Mouse (Mus musculus) MEL (cell line): ENCODE data around the gene Lcorl. TPM values are rescaled to one million over a fixed set of nuclear protein-coding genes. Genes with fewer than 3 reads are reported as not detected.

Experiments
- DNase-seq: peaks from one replicate; pipeline ENCODE4 v3.0.0; 2011; ENCODE audit warnings: low read depth, low spot score
- H3K27ac ChIP-seq: 2 replicates; pipeline ENCODE4 v1.5.1; 2012; ENCODE audit warnings: low read depth, mild to moderate bottlenecking, control low read depth, low read length, moderate library complexity; ENCODE audit not compliant: control insufficient read depth
- H3K27me3 ChIP-seq, 2 experiments: fragments of 150-350 bp in 1 of 2; sonication (generic) in 1 of 2; 2 replicates each; pipeline ENCODE4 v1.6.1; 2012; ENCODE audit warnings: low read length in 2 of 2, mild to moderate bottlenecking in 2 of 2, improper control_type of control experiment in 1 of 2, moderate library complexity in 1 of 2; ENCODE audit not compliant: insufficient read depth in 2 of 2, control insufficient read depth in 1 of 2
- H3K36me3 ChIP-seq, 2 experiments: 2 replicates each; pipeline ENCODE4 v1.6.1; 2012 to 2014; ENCODE audit warnings: low read length in 2 of 2, improper control_type of control experiment in 1 of 2, inconsistent platforms in 1 of 2, mild to moderate bottlenecking in 1 of 2; ENCODE audit not compliant: insufficient read depth in 2 of 2, control insufficient read depth in 1 of 2
- H3K4me1 ChIP-seq, 2 experiments: fragments of 150-350 bp in 1 of 2; sonication (generic) in 1 of 2; 2 replicates each; pipeline ENCODE4 v1.6.1; 2012; ENCODE audit warnings: low read length in 2 of 2, improper control_type of control experiment in 1 of 2, mild to moderate bottlenecking in 1 of 2; ENCODE audit not compliant: insufficient read depth in 2 of 2, control insufficient read depth in 1 of 2
- H3K4me3 ChIP-seq, 2 experiments: fragments of 150-350 bp in 1 of 2; sonication (generic) in 1 of 2; 2 replicates each; pipeline ENCODE4 v1.5.1; 2012; ENCODE audit warnings: low read depth in 2 of 2, low read length in 2 of 2, mild to moderate bottlenecking in 2 of 2, moderate library complexity in 2 of 2, control low read depth in 1 of 2, improper control_type of control experiment in 1 of 2; ENCODE audit not compliant: control insufficient read depth in 1 of 2, insufficient read depth in 1 of 2
- H3K79me2 ChIP-seq: 2 replicates; pipeline ENCODE4 v1.6.1; 2012; ENCODE audit warnings: mild to moderate bottlenecking, low read length, moderate library complexity; ENCODE audit not compliant: control insufficient read depth, poor library complexity, insufficient read depth
- H3K9ac ChIP-seq: 2 replicates; pipeline ENCODE4 v1.6.1; 2012; ENCODE audit warnings: low read depth, mild to moderate bottlenecking, control low read depth, low read length, moderate library complexity; ENCODE audit not compliant: control insufficient read depth, poor library complexity, severe bottlenecking
- H3K9me3 ChIP-seq: fragments of 150-350 bp; sonication (generic); replicated peaks from 2 replicates; pipeline ENCODE4 v1.6.1; 2012; ENCODE audit warnings: mild to moderate bottlenecking, low read length, improper control_type of control experiment, moderate library complexity; ENCODE audit not compliant: insufficient read depth
- E2F4 ChIP-seq: IDR thresholded peaks from 2 replicates; pipeline ENCODE4 v1.6.1; 2011; ENCODE audit warnings: low read depth, low read length, improper control_type of control experiment, borderline replicate concordance
- EP300 ChIP-seq, 2 experiments: IDR thresholded peaks; 2 replicates each; pipeline ENCODE4 v1.6.1; 2011; ENCODE audit warnings: improper control_type of control experiment in 2 of 2, low read length in 2 of 2, low read depth in 1 of 2, mild to moderate bottlenecking in 1 of 2
- ETS1 ChIP-seq: IDR thresholded peaks from 2 replicates; pipeline ENCODE4 v1.6.1; 2012; ENCODE audit warnings: low read depth, mild to moderate bottlenecking, inconsistent platforms, low read length, improper control_type of control experiment, moderate library complexity
- GATA1 ChIP-seq: IDR thresholded peaks from 2 replicates; pipeline ENCODE4 v1.6.1; 2011; ENCODE audit warnings: low read depth, low read length, improper control_type of control experiment
- JUND ChIP-seq: IDR thresholded peaks from 2 replicates; pipeline ENCODE4 v1.6.1; 2011; ENCODE audit warnings: low read depth, mild to moderate bottlenecking, improper control_type of control experiment, low read length
- KAT2A ChIP-seq: conservative IDR thresholded peaks from 2 replicates; pipeline ENCODE4 v1.6.1; 2012; ENCODE audit warnings: low read depth, low read length, improper control_type of control experiment, inconsistent platforms
- MAX ChIP-seq: IDR thresholded peaks from 2 replicates; pipeline ENCODE4 v1.6.1; 2011; ENCODE audit warnings: low read length, improper control_type of control experiment
- MEF2A ChIP-seq: IDR thresholded peaks from 2 replicates; pipeline ENCODE4 v1.6.1; 2014; ENCODE audit warnings: low read depth, mild to moderate bottlenecking, inconsistent platforms, low read length, improper control_type of control experiment; ENCODE audit not compliant: poor library complexity, insufficient replicate concordance, severe bottlenecking; ENCODE audit errors: extremely low read depth
- MXI1 ChIP-seq: IDR thresholded peaks from 2 replicates; pipeline ENCODE4 v1.6.1; 2011; ENCODE audit warnings: mild to moderate bottlenecking, low read depth, low read length, improper control_type of control experiment
- MYC ChIP-seq: IDR thresholded peaks from 2 replicates; pipeline ENCODE4 v1.6.1; 2011; ENCODE audit warnings: low read depth, mild to moderate bottlenecking, low read length, improper control_type of control experiment, moderate library complexity
- POLR2A ChIP-seq, 2 experiments: IDR thresholded peaks; 2 replicates each; pipeline ENCODE4 v1.6.1; 2011 to 2012; ENCODE audit warnings: low read length in 2 of 2, mild to moderate bottlenecking in 2 of 2, control low read depth in 1 of 2, improper control_type of control experiment in 1 of 2, low read depth in 1 of 2, moderate library complexity in 1 of 2; ENCODE audit not compliant: control insufficient read depth in 1 of 2, insufficient read depth in 1 of 2, poor library complexity in 1 of 2
- RCOR1 ChIP-seq: IDR thresholded peaks from 2 replicates; pipeline ENCODE4 v1.6.1; 2012; ENCODE audit warnings: low read depth, mild to moderate bottlenecking, inconsistent platforms, low read length, improper control_type of control experiment
- SIN3A ChIP-seq: IDR thresholded peaks from 2 replicates; pipeline ENCODE4 v1.6.1; 2012; ENCODE audit warnings: low read length, improper control_type of control experiment, inconsistent platforms
- ZMIZ1 ChIP-seq: IDR thresholded peaks from 2 replicates; pipeline ENCODE4 v1.6.1; 2012; ENCODE audit warnings: low read depth, mild to moderate bottlenecking, inconsistent platforms, low read length, improper control_type of control experiment, moderate library complexity
- ZNF384 ChIP-seq: IDR thresholded peaks from 2 replicates; pipeline ENCODE4 v1.6.1; 2012; ENCODE audit warnings: low read depth, mild to moderate bottlenecking, inconsistent platforms, low read length, improper control_type of control experiment
- polyA plus RNA-seq, 2 experiments: library from polyadenylated mRNA; stranded (reverse) in 1 of 2; unstranded in 1 of 2; fragments of >175 nt in 1 of 2; fragments of >200 nt in 1 of 2; gene quantifications; 2 replicates each; pipeline versions ENCODE4 v1.2.1 to v1.2.4; 2012; ENCODE audit warnings: low replicate concordance in 2 of 2, low read depth in 1 of 2; ENCODE audit not compliant: insufficient read length in 2 of 2, insufficient read depth in 1 of 2, missing spikeins in 1 of 2
- total RNA-seq: library from RNA; depleted of rRNA; stranded (reverse); fragments of 300-350 nt; gene quantifications from 2 replicates; pipeline ENCODE4 v1.2.3, GENCODE M21; 2012

Lcorl gene
- total and polyA plus RNA-seq, 3 experiments: 10.1 to 10.6 TPM; not detected in 1

DNA sequence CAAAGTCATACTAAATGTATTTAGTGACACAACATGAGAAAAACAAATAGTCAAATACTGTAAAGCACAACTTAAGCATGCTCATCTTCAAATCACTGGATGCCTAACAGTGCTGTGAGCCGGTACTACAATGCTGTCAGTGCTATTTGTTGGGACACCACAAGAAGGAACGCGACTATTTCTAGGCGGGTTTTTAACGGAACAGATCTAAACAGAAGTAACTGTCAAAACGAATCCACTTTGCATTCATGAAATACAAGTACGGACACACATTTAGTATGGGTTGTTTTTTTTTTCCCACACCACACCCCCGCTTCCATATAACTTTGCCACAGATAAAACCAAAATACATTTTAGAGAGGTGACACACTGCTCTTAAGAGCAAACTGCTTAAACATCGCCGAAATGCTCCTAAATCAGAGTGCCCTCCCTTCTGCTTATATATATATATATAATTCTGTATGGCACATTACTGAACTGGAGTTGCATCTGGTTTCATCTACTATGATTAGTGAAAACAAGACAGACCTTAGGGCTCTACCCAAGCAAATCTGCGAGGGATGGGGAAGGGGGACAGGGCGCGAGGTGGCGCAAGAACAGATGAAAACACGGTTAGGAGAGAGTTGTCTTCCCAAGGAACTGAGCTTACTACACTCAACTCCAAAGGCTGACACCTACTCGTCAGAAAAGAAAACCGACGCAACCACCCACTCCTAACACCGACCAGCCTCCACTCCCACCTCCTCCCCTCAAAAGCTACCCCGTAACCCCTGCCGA, 1.7 kb downstream of the Lcorl start (continued):
- TF ChIP-seq GATA1 (no peak), KAT2A (no peak), JUND (no peak), MYC (no peak)

DNA sequence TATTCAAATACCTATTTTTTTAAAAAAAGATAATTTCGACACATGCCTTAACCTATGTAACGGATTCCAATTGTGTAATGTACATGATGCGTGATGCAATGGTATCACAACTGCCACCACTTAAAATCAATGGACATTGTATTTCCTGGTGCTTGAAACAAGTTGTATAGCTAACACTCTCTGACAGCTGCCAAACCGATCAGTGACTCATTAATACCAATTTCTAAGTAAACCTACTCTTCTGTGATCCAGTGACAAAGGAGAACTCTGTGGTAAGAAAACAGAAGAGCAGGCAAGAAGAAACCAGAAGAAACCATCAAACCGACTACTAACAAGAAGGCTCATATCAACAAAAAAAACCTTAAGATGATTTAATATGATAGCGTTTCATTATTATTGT, 12.7 kb downstream of the Lcorl start:
- Histone ChIP-seq H3K79me2 (peaks cover 32% of the 10 kb centered on the region), H3K9ac (peak overlapping the region; percentile 9; the same call in 1 of the 2 replicates), H3K27me3 (no peaks in the 10 kb centered on the region), H3K9me3 (no peaks in the 10 kb centered on the region)
- TF ChIP-seq MAX (no peak), RCOR1 (peak; percentile 34; the same call in 1 of the 2 replicates), ETS1 (peak; percentile 67), MXI1 (peak; percentile 55; the same call in 1 of the 2 replicates), EP300 (IDR thresholded peaks at IDR 0.05; ENCODE audit: low read depth in 1 of 2, low read length in 2 of 2) (peak; percentile 58 to 60; a peak in 3 of 4 replicates), GATA1 (peak; percentile 60), ZNF384 (peak; percentile 50), ZMIZ1 (no peak), MEF2A (no peak), E2F4 (no peak)
- TF ChIP-seq, all 39 proteins: peak for 6
- H3K36me3 ChIP-seq: peaks cover 2 to 31% of the 10 kb centered on the region in 2 experiments; a peak in 3 of 4 replicates
- peak; percentile 72 for DNase-seq
- peaks cover 2 to 45% of the 10 kb centered on the region in 2 experiments; a peak in 2 of 4 replicates for H3K4me1 ChIP-seq
- H3K27ac ChIP-seq: peak overlapping the region; percentile 44; the same call in 1 of the 2 replicates
- H3K4me3 ChIP-seq: peak overlapping the region in 1 of 2 experiments; percentile 7; a peak in 2 of 4 replicates

DNA sequence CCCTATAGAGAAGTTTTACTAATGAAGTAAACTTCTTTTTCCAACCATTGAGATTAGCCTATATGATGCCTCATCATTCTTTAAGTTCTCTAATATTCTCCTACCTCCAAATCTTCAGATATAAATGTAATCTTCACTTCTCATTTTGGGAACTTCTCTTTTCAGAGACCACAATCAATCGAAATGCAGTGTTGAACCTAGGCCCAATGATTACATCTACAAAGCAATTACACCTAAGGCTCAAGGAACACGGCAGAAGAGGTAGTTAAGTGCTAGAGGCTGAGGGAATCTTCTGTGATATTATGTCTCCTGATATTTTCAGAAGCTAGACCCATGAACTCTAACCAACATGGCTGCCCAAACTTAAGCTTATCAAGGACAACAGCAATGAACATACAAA, 22.3 kb downstream of the Lcorl start:
- no peaks in the 10 kb centered on the region for H3K27me3 ChIP-seq
- peaks cover 0 to 11% of the 10 kb centered on the region in 2 experiments; a peak in 3 of 4 replicates for H3K36me3 ChIP-seq
- TF ChIP-seq RCOR1: peak; percentile 58
- TF ChIP-seq EP300 (IDR thresholded peaks at IDR 0.05; ENCODE audit: low read depth in 1 of 2, low read length in 2 of 2): 0 out of 4 replicates have a peak, but pooled peaks have one; percentile 12 to 40
- TF ChIP-seq POLR2A (IDR thresholded peaks at IDR 0.05; ENCODE audit: control insufficient read depth in 1 of 2, insufficient read depth in 1 of 2, low read depth in 1 of 2, low read length in 2 of 2, poor library complexity in 1 of 2): no peak
- TF ChIP-seq SIN3A: peak; percentile 42; the same call in 1 of the 2 replicates
- no peak overlapping the region for H3K4me3 ChIP-seq
- no peak overlapping the region for H3K27ac ChIP-seq
- H3K9ac ChIP-seq: no peak overlapping the region
- H3K4me1 ChIP-seq: peaks cover 3 to 12% of the 10 kb centered on the region in 2 experiments
- DNase-seq: peak; percentile 54
- H3K9me3 ChIP-seq: no peaks in the 10 kb centered on the region
- peaks cover 37% of the 10 kb centered on the region for H3K79me2 ChIP-seq
